Mouse (Mus musculus) intestine, embryonic 15.5 days (tissue): ENCODE measurements at regions not wholly inside any gene's neighbourhood (a gene's known extent, or its start where the extent isn't known, plus 50 kb on each side); places are given as distances from the start of the nearest gene placed in this dataset.

Source experiments
- ATAC-seq: fragments of 200-750 bp; cut with Nextera tagmentation; 2 replicates; pipeline ENCODE4 v1.8.0; 2017; ENCODE audit warnings: moderate TSS enrichment, moderate library complexity
- H3K27ac ChIP-seq: fragments of 300-500 bp; sonication (generic); 2 replicates; pipeline ENCODE4 v1.5.1; 2015; ENCODE audit warnings: mild to moderate bottlenecking, inconsistent platforms
- H3K27me3 ChIP-seq: fragments of 300-500 bp; sonication (generic); replicated peaks from 2 replicates; pipeline ENCODE4 v1.6.1; 2015; ENCODE audit warnings: inconsistent platforms
- H3K36me3 ChIP-seq: fragments of 300-500 bp; sonication (generic); 2 replicates; pipeline ENCODE4 v1.6.1; 2015; ENCODE audit warnings: inconsistent platforms
- H3K4me1 ChIP-seq: fragments of 300-500 bp; sonication (generic); replicated peaks from 2 replicates; pipeline ENCODE4 v1.6.1; 2015; ENCODE audit warnings: inconsistent platforms
- H3K4me2 ChIP-seq: fragments of 300-500 bp; sonication (generic); replicated peaks from 2 replicates; pipeline ENCODE4 v1.6.1; 2015; ENCODE audit warnings: mild to moderate bottlenecking, inconsistent platforms
- H3K4me3 ChIP-seq: fragments of 300-500 bp; sonication (generic); replicated peaks from 2 replicates; pipeline ENCODE4 v1.5.1; 2015; ENCODE audit warnings: inconsistent platforms
- H3K9ac ChIP-seq: fragments of 300-500 bp; sonication (generic); 2 replicates; pipeline ENCODE4 v1.6.1; 2015; ENCODE audit warnings: inconsistent platforms
- H3K9me3 ChIP-seq: fragments of 300-500 bp; sonication (generic); 2 replicates; pipeline ENCODE4 v1.6.1; 2016; ENCODE audit warnings: inconsistent platforms
- WGBS: fragments of 180-500 bp; shearing (Covaris S2); methylation state at CpG from one replicate; pipeline ENCODE4 v1.1.7; 2015; 5-methylcytosine and 5-hydroxymethylcytosine counted together

DNA sequence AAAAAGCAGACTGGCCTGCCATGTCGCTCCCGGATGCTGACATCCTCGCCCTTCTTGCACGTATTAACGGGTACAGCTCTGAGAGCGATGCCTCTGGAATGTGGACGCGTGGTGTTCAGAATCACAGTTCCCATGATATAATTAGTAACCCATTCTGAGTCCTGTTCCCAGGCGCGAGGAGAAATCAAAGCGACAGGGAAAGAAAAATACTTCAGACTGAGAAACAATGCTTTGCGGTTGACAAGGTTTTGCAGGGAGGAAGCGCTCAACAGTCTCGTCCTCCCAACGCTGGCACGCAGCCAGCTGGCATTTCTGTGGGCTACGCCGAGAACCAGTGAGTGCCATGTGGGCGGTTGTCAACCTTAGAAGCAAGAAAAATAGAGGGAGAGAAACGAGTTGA lies 285.6 kb downstream of the Ptbp2 start:
- no peak for ATAC-seq
- no peaks in the 10 kb centered on the region for H3K9me3 ChIP-seq
- H3K4me1 ChIP-seq = no peaks in the 10 kb centered on the region
- no peaks in the 10 kb centered on the region for H3K27me3 ChIP-seq
- H3K9ac ChIP-seq = no peak overlapping the region
- 61% methylated on average over 20 of the region's 20 CpGs for WGBS
- 0 out of 2 replicates have a peak overlapping the region, but pooled peaks have one; percentile 3 for H3K4me2 ChIP-seq
- H3K27ac ChIP-seq = no peak overlapping the region
- H3K36me3 ChIP-seq = no peaks in the 10 kb centered on the region
- no peak overlapping the region for H3K4me3 ChIP-seq

DNA sequence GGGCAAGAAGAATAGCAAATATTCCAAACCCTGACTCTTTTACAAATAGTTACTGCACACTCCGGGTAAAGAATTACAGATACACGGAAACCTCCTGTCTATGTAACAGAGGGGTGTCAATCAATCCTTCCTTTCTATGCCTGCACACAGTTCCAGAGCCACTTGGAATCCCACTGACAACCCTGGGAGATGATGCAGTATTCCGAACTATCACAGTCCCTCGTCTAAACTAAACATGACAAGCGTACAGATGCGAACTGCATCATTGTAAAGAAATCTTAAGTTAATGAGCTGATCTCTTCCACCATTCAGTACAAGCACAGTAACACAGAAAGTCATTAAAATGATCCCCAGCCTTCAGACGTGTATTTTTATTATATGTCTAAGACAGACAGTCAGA lies 286.4 kb downstream of the Ptbp2 start:
- Histone ChIP-seq H3K9me3 (no peaks in the 10 kb centered on the region), H3K27me3 (no peaks in the 10 kb centered on the region), H3K27ac (no peak overlapping the region), H3K4me3 (no peak overlapping the region), H3K36me3 (no peaks in the 10 kb centered on the region), H3K4me1 (no peaks in the 10 kb centered on the region), H3K4me2 (no peak overlapping the region), H3K9ac (no peak overlapping the region)
- WGBS = 70% methylated on average over 7 of the region's 7 CpGs
- ATAC-seq = no peak

DNA sequence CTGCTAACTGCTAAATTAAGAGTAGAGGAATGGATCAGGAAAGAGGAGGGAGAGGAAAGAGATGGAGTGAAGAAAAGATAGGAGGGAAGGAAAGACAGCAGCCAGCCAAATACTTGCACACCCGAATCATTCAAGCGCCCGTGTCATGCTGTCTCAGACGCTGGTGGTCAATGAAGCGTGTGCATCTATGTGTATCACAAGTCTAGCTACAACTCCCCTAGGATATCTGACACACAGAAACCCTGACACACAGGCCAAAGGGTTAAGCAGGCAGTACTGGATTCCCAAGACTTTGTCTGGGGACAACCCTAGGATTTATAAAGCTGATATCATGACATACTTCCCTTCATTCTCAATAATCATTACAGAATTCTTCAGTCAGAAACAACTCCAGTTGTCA lies 289.7 kb downstream of the Ptbp2 start:
- no peak for ATAC-seq
- 97% methylated on average over 5 of the region's 5 CpGs for WGBS
- Histone ChIP-seq H3K4me1 (no peaks in the 10 kb centered on the region), H3K4me2 (no peak overlapping the region), H3K27me3 (no peaks in the 10 kb centered on the region), H3K4me3 (no peak overlapping the region), H3K36me3 (no peaks in the 10 kb centered on the region), H3K9ac (no peak overlapping the region), H3K9me3 (no peaks in the 10 kb centered on the region), H3K27ac (no peak overlapping the region)

DNA sequence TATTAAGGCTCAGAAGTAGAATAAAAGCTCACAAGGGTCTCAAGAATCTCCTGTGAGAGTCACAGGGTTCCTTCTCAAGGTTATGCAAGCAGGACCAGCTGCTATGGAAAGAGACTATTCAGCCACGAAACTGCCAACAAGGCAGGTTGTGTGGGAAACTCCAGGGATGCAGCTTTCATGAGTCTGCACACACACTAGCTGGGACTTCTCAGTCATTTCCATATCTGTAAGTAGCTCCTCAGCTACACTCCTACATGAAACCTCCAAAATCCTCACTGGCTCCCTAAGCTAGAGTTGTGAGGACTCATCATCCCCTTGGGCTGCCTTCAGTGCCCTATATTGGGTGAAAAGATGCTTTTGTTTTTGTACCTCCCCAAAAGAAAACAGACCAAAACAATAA lies 291.6 kb downstream of the Ptbp2 start:
- no peak overlapping the region for H3K27ac ChIP-seq
- ATAC-seq = no peak
- no peak overlapping the region for H3K4me2 ChIP-seq
- no peak overlapping the region for H3K9ac ChIP-seq
- H3K4me3 ChIP-seq = no peak overlapping the region
- H3K9me3 ChIP-seq = no peaks in the 10 kb centered on the region
- WGBS = 85% methylated on average over 1 of the region's 1 CpGs
- H3K27me3 ChIP-seq = no peaks in the 10 kb centered on the region
- no peaks in the 10 kb centered on the region for H3K4me1 ChIP-seq
- H3K36me3 ChIP-seq = no peaks in the 10 kb centered on the region

DNA sequence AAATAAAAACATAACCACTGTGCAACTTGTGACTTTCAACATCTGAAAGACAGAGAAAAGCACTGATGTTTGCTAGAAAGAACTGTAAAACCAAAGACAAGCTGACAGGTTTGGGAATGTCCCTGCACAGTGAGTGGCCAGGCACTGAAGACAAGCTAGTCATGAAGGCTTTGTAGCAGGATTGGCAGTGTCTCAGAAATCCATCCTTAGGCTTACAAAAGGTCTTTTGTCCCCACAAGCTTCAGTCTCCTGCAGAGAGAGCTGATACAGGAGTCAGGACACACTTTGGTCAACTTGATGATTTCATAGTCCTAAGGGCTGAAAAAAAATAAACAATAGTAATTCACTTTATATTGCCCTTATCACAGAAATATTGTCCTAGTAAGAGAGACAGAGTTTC lies 294.9 kb downstream of the Ptbp2 start:
- Histone ChIP-seq H3K27me3 (no peaks in the 10 kb centered on the region), H3K36me3 (no peaks in the 10 kb centered on the region), H3K9ac (no peak overlapping the region), H3K9me3 (no peaks in the 10 kb centered on the region), H3K4me2 (no peak overlapping the region), H3K4me3 (no peak overlapping the region), H3K4me1 (no peaks in the 10 kb centered on the region), H3K27ac (no peak overlapping the region)
- ATAC-seq = no peak
